Mouse (Mus musculus) gastrocnemius, postnatal 14 days (tissue): ENCODE results near the gene Ifngr2. TPM values are rescaled to one million over a fixed set of nuclear protein-coding genes. Genes with fewer than 3 reads are reported as not detected.

Experiments
- DNase-seq: peaks from one replicate; pipeline ENCODE4 v3.0.0; 2021; ENCODE audit warnings: mixed read lengths
- intact Hi-C: fragments of 180-260 bp; cut with DNase I; formaldehyde crosslinking; loops from one replicate; pipeline ENCODE4 v1.15.1; 2025; ENCODE audit warnings: low total_unique reads
- microRNA-seq, 2 experiments: library from miRNA; unstranded; fragments of <30 nt; microRNA quantifications; one replicate each; pipeline ENCODE4 v1.2.0; 2021
- total RNA-seq, 2 experiments: library from RNA; stranded (reverse); gene quantifications; 2 replicates each; pipeline ENCODE4 v1.2.3; 2021

The Ifngr2 gene
- total RNA-seq, 2 experiments from 2014 or later: 51.4 to 54.4 TPM

DNA sequence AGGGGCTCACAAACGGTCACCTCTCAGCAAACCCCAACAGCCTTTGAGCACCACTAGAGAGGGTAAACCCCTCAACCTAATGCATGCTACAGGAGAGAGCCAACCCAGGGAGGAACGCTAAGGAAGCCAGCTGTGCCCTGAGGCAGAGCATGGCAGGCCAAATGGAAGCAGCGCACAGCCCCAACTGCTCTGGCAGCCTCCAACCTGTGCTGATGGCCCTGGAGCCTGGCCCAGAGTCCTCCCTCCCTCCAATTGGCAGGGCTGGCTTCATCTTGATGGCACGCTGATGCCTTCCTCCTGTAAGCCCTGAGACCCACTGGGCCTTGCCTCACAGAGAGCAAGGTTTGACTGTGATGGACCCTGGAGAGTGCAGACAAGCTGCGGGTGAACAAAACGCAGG, 48.2 kb downstream of the Ifngr2 start:
- DNase-seq: peak; percentile 65
- intact Hi-C loops: no loop called here

GRCm38 (mm10) chr16:91596397-91596778, 49.5 kb downstream of the Ifngr2 start:
- intact Hi-C loops: no loop called here
- no peak for DNase-seq

- DNase-seq: no peak
- intact Hi-C loops: no loop called here
Observed at GRCm38 (mm10) chr16:91596779-91597671, 50.2 kb downstream of the Ifngr2 start.

DNA sequence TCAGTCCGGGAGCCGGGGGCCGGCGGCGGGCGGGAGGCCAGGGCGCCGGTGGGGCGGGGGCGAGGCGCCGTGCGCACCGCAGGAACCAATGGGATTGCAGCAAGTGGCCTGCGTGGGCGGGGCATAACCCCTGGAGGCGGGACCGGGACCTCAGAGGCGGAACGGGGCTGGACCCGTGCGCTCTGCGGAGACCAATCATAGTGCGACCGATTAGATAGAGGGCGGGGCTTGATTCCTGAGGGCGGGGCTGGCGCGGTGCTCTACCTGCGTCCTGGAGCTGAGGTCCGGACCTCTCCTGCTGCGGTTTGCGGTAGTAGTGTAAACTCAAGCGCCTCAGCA, 50.8 kb downstream of the Ifngr2 start, which contains the start of gene Tmem50b:
Gene Tmem50b, minus strand, starts transcription at position 129 of the 339 bp plus-strand sequence.
- peak; percentile 99 for DNase-seq
- intact Hi-C loops: no loop called here

- intact Hi-C loops: no loop called here
- DNase-seq: no peak
Observed at GRCm38 (mm10) chr16:91599242-91599641, 52.4 kb downstream of the Ifngr2 start.

DNA sequence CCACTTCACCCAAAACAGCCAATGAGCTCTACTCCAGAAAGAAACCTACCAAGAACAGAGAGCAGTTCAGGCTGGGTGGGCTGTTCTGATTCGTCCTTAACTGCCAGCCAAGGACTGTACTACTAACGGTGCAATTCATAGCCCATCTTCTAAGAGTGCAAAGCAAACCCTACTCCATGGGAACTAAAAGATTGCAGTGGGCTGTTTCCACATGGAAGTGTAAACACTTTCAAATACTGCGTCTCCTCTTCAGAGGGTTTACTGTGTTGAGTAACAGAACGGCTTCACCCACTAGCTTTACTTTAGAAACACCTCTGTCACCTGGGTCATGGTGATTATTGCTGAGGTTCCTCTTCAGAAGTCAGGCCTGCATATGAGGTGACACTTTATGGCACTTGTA, 54.2 kb downstream of the Ifngr2 start:
- intact Hi-C loops: no loop called here
- DNase-seq: no peak

DNA sequence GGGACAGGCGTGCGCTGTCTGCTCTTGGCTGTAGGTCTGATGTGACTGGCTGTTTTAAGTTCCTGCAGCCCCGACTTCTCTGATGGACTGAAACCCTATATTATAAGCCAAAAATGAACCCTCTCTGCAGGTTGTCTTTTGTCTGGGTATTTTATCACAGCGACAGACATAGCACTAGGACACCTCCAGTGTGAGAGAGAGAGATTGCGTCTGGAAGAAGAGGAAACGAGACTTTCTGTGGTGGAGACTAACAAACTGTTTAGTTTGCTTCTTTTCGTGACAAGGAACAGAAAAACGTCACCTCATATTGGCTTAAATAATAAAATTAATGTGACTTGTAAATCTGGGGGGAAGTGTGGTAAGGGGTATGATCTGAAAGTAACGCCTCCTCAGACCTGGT, 54.8 kb downstream of the Ifngr2 start:
- intact Hi-C loops: no loop called here

DNA sequence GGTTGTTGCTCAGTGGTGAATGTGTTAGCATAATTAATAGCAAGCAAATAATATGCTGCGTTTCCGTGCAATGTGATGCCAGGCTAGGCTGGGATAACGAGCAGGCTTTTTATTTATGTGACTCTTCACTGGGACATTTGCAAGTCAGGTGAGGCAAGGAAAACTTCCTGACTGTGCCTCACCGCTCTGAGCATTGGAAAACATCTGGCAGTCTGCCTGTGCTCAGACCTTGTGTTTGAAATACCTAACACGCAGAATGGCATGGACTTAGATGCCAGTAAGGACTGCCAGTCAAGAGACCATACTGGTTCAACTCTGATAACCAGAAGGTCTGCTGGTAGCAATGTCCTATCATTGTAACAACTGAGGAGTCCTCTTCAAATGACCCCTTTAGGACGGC, 58.3 kb downstream of the Ifngr2 start:
- no peak for DNase-seq
- intact Hi-C loops: no loop called here

More for the DNA sequence above, 54.8 kb downstream of the Ifngr2 start:
- no peak for DNase-seq

DNA sequence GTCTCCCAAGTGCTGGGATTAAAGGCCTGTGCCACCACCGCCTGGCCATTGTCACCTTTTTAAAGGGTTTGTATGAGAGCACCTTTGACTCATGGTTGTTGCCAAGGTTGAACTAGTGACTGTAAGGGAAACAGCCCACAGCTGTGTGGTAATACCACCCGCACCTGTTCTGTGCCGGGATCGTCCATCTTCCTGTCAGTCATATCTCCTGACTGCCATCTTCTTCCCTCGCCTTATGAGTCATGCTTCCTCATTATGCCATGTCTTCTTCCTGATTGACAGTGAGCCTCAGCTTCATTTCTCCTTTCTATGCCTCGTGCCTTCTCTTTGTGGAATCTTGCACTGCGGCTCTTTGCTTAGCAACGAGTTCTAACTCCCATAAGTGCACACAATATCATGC, 60.1 kb downstream of the Ifngr2 start:
- no peak for DNase-seq
- intact Hi-C loops: no loop called here

- peak; percentile 26 for DNase-seq
- intact Hi-C loops: no loop called here
Observed at GRCm38 (mm10) chr16:91609501-91610245, 62.8 kb downstream of the Ifngr2 start.

GRCm38 (mm10) chr16:91611248-91611647, 64.4 kb downstream of the Ifngr2 start:
- intact Hi-C loops: no loop called here
- no peak for DNase-seq

- no peak for DNase-seq
- intact Hi-C loops: no loop called here
Observed at GRCm38 (mm10) chr16:91612525-91612924, 65.7 kb downstream of the Ifngr2 start.

DNA sequence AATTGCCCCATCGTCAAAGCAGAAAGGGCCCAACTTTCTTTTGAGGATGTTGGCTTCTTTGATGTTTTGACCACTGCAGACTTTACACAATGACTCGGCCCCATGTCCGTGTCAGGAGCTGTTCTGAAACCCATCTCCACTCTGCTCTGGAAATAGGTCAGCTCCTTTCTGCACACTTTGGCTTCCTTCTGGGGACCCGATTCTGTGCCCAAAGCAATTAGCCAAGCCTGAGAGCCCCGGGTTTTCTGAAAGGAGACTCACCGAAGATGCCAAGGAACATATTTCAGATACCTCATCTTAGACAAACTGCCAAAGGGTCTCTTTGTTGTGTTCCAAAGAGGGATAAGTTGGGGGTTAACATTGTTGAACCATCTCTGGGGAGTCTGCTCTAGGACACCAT, 67.7 kb downstream of the Ifngr2 start:
- intact Hi-C loops: no loop called here
- DNase-seq: no peak

Small RNA genes within 50 kb of the gene (microRNA-seq; reads per million reads assigned to microRNA genes)
- gene Mir6367: 0 reads per million in 2 experiments

Other genes starting within 250 kb of the Ifngr2 start
- 10 to 100 TPM; 14.6 to 15.2 TPM for gene Ifnar2, start 174.3 kb upstream of the Ifngr2 start, total RNA-seq
- gene Gm21970, start 155.4 kb upstream of the Ifngr2 start, total RNA-seq: not detected
- gene Il10rb, start 140.9 kb upstream of the Ifngr2 start, total RNA-seq: 10 to 100 TPM in 1 of 2 experiments, 1 to 10 TPM in 1; 9.0 to 10.1 TPM
- gene Ifnar1, start 61.8 kb upstream of the Ifngr2 start, total RNA-seq: 10 to 100 TPM; 26.1 to 28.7 TPM
- 10 to 100 TPM; 16.0 to 16.9 TPM for gene Tmem50b, start 50.7 kb downstream of the Ifngr2 start, total RNA-seq
- gene Dnajc28, start 72.0 kb downstream of the Ifngr2 start, total RNA-seq: 1 to 10 TPM; 6.6 to 8.5 TPM
- 10 to 100 TPM; 45.2 to 54.1 TPM for gene Gart, start 99.9 kb downstream of the Ifngr2 start, total RNA-seq
- 10 to 100 TPM; 95.5 to 96.9 TPM for gene Son, start 100.4 kb downstream of the Ifngr2 start, total RNA-seq
- 1 to 10 TPM; 1.6 to 1.8 TPM for gene Donson, start 141.7 kb downstream of the Ifngr2 start, total RNA-seq
- gene Cryzl1, start 181.9 kb downstream of the Ifngr2 start, total RNA-seq: 10 to 100 TPM; 13.3 to 13.8 TPM
- gene Itsn1, start 182.2 kb downstream of the Ifngr2 start, total RNA-seq: 10 to 100 TPM; 45.6 to 52.0 TPM